Mouse (Mus musculus) MEL (cell line): ENCODE data around the gene Ces1c.

Source experiments
- POLR2A ChIP-seq, 2 experiments: IDR thresholded peaks; 2 replicates each; pipeline ENCODE4 v1.6.1; 2011 to 2012; ENCODE audit warnings: low read length in 2 of 2, mild to moderate bottlenecking in 2 of 2, control low read depth in 1 of 2, improper control_type of control experiment in 1 of 2, low read depth in 1 of 2, moderate library complexity in 1 of 2; ENCODE audit not compliant: control insufficient read depth in 1 of 2, insufficient read depth in 1 of 2, poor library complexity in 1 of 2
- TAL1 ChIP-seq: IDR thresholded peaks from 2 replicates; pipeline ENCODE4 v1.6.1; 2012; ENCODE audit warnings: mild to moderate bottlenecking, inconsistent platforms, low read length, moderate library complexity, mixed read lengths

DNA sequence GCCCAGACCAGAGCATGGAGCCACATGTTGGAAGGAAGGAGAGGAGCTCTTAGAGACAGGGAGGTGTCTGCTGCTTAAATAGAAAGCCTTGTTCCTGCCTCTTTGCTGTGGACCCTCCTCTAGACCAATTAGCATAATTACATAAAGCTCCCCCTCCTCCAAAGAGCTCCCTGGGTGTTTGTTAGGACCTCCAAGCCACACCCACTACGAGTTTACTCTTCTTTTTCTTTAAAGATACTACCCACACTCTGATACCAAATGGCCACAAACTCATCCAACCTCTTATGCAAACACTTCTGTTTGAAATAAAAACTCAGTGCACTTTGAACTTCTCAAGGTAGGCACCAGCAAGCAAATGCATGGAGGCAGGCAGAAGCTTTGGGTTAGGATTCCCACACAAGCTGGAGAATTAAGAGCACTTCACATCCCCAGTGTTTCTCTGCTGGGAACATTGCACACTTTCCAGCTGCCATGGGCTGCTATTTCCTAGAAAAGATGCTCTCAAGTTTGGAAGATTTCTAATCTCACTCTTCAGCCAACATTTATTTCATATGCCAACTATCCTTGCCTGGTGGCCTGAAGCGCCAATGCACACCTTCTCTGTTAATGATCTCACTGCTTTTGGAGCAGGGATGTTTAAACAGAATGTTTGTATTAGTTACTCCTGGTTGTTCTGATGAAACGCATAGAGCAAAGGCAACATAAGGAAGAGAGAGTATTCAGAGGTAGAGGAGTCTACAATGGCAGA, at the start of gene Ces1c:
- TF ChIP-seq POLR2A (IDR thresholded peaks at IDR 0.05; ENCODE audit: control insufficient read depth in 1 of 2, insufficient read depth in 1 of 2, low read depth in 1 of 2, low read length in 2 of 2, poor library complexity in 1 of 2) (no peak), TAL1 (no peak)
